Mouse (Mus musculus) liver, embryonic 14.5 days (tissue): ENCODE results near the gene Gba. TPM values are rescaled to one million over a fixed set of nuclear protein-coding genes. Genes with fewer than 3 reads are reported as not detected.

Experiments
- ATAC-seq: fragments of 200-750 bp; cut with Nextera tagmentation; 2 replicates; pipeline ENCODE4 v1.8.0; 2017; ENCODE audit warnings: moderate number of reproducible peaks, mild to moderate bottlenecking, moderate library complexity; ENCODE audit not compliant: insufficient read depth
- DNase-seq, 3 experiments: peaks; one replicate each; pipeline ENCODE4 v3.0.0-alpha.2; 2012 to 2013; ENCODE audit warnings: low read depth in 3 of 3, low spot score in 3 of 3
- H3K27ac ChIP-seq: fragments of 300-500 bp; sonication (generic); 2 replicates; pipeline ENCODE4 v1.5.1; 2014; ENCODE audit warnings: moderate library complexity, mild to moderate bottlenecking, control low read depth, inconsistent platforms
- H3K27me3 ChIP-seq: fragments of 300-500 bp; sonication (generic); 2 replicates; pipeline ENCODE4 v1.6.1; 2014; ENCODE audit warnings: mild to moderate bottlenecking, low read length, moderate library complexity; ENCODE audit not compliant: control insufficient read depth, insufficient read depth
- H3K36me3 ChIP-seq: fragments of 300-500 bp; sonication (generic); replicated peaks from 2 replicates; pipeline ENCODE4 v1.6.1; 2014; ENCODE audit warnings: low read depth; ENCODE audit not compliant: control insufficient read depth, insufficient read depth
- H3K4me1 ChIP-seq, 2 experiments: fragments of 200-500 bp in 1 of 2; fragments of 300-500 bp in 1 of 2; sonication (generic) in 1 of 2; replicated peaks; 2 replicates each; pipeline ENCODE4 v1.6.1; 2012 to 2014; ENCODE audit warnings: antibody characterized with exemption in 1 of 2, inconsistent platforms in 1 of 2, low read length in 1 of 2; ENCODE audit not compliant: control insufficient read depth in 2 of 2, insufficient read depth in 2 of 2
- H3K4me2 ChIP-seq: fragments of 300-500 bp; sonication (generic); 2 replicates; pipeline ENCODE4 v1.6.1; 2014; ENCODE audit warnings: low read depth, mild to moderate bottlenecking, control low read depth, moderate library complexity
- H3K4me3 ChIP-seq, 2 experiments: fragments of 200-500 bp in 1 of 2; fragments of 300-500 bp in 1 of 2; sonication (generic) in 1 of 2; 2 replicates each; pipeline ENCODE4 v1.5.1; 2012 to 2014; ENCODE audit warnings: low read depth in 2 of 2, low read length in 2 of 2, mild to moderate bottlenecking in 2 of 2, control low read depth in 1 of 2, inconsistent platforms in 1 of 2, moderate library complexity in 1 of 2; ENCODE audit not compliant: insufficient read depth in 1 of 2
- H3K9ac ChIP-seq: fragments of 300-500 bp; sonication (generic); replicated peaks from 2 replicates; pipeline ENCODE4 v1.6.1; 2014; ENCODE audit warnings: mild to moderate bottlenecking, control low read depth, moderate library complexity
- H3K9me3 ChIP-seq: fragments of 300-500 bp; sonication (generic); 2 replicates; pipeline ENCODE4 v1.6.1; 2016; ENCODE audit warnings: low read length, mixed read lengths; ENCODE audit not compliant: control insufficient read depth
- CTCF ChIP-seq: IDR thresholded peaks from 2 replicates; pipeline ENCODE4 v1.5.1; 2016; ENCODE audit warnings: antibody characterized with exemption, low read depth, control low read depth
- EP300 ChIP-seq: IDR thresholded peaks from 2 replicates; pipeline ENCODE4 v1.6.1; 2016; ENCODE audit warnings: antibody characterized with exemption, low read depth
- WGBS: fragments of 180-500 bp; shearing (Covaris S2); extraction: QIAGEN DNeasy Blood & Tissue Kit; methylation state at CpG from one replicate; pipeline ENCODE4 v1.1.7; 2014; ENCODE audit not compliant: insufficient replicate concordance; 5-methylcytosine and 5-hydroxymethylcytosine counted together
- polyA plus RNA-seq, 2 experiments: library from polyadenylated mRNA; depleted of rRNA in 1 of 2; stranded (reverse) in 1 of 2; unstranded in 1 of 2; fragments of >200 nt; fragmentation: Nextera tagmentation in 1 of 2; extraction: Ambion mirVana in 1 of 2; gene quantifications; 2 replicates each; pipeline versions ENCODE4 v1.2.1 to v1.2.3; 2012 to 2014

The Gba gene
- polyA plus RNA-seq, 2 experiments, result 16.5 to 21.2 TPM

GRCm38 (mm10) chr3:89182531-89183057 is 20.1 kb upstream of the Gba start:
- peak overlapping the region; percentile 20; the same call in 1 of the 2 replicates for H3K27ac ChIP-seq
- peak overlapping the region in 1 of 2 experiments; percentile 44; a peak in 2 of 4 replicates for H3K4me3 ChIP-seq
- TF ChIP-seq CTCF (no peak), EP300 (no peak)
- H3K27me3 ChIP-seq, result no peaks in the 10 kb centered on the region
- peaks cover 12 to 15% of the 10 kb centered on the region in 2 experiments for H3K4me1 ChIP-seq
- no peaks in the 10 kb centered on the region for H3K9me3 ChIP-seq
- no peak for DNase-seq
- H3K9ac ChIP-seq, result no peak overlapping the region
- peak overlapping the region; percentile 63 for H3K4me2 ChIP-seq
- no peak for ATAC-seq
- H3K36me3 ChIP-seq, result peaks cover 19% of the 10 kb centered on the region
- 24% methylated on average over 7 of the region's 7 CpGs for WGBS

GRCm38 (mm10) chr3:89183058-89183958 is 19.4 kb upstream of the Gba start, which contains the start of gene Fam189b:
TSS of gene Fam189b (plus strand) at chr3:89183143.
- 19% methylated on average over 39 of the region's 39 CpGs for WGBS
- ATAC-seq (peak; percentile 88), DNase-seq (peak; percentile 49 to 62 (median 53))
- H3K4me2 ChIP-seq, result peak within 1 kb of the TSS; percentile 63
- H3K9me3 ChIP-seq, result no peaks in the 10 kb centered on the region
- peak within 1 kb of the TSS; percentile 44 to 68 for H3K4me3 ChIP-seq
- peaks cover 10 to 13% of the 10 kb centered on the region in 2 experiments for H3K4me1 ChIP-seq
- H3K27me3 ChIP-seq, result no peaks in the 10 kb centered on the region
- peak within 1 kb of the TSS; percentile 3 for H3K9ac ChIP-seq
- peak within 1 kb of the TSS; percentile 20; the same call in 1 of the 2 replicates for H3K27ac ChIP-seq
- H3K36me3 ChIP-seq, result peaks cover 19% of the 10 kb centered on the region
- TF ChIP-seq EP300, result no peak
- 0 out of 2 replicates have a peak, but pooled peaks have one; percentile 9 for TF ChIP-seq CTCF

- Histone ChIP-seq H3K9ac (no peak overlapping the region), H3K27ac (no peak overlapping the region), H3K36me3 (peaks cover 19% of the 10 kb centered on the region), H3K4me1 (peaks cover 6 to 7% of the 10 kb centered on the region in 2 experiments; a peak in 2 of 4 replicates), H3K4me2 (peak overlapping the region; percentile 63), H3K27me3 (no peaks in the 10 kb centered on the region), H3K4me3 (no peak overlapping the region), H3K9me3 (no peaks in the 10 kb centered on the region)
- TF ChIP-seq EP300 (no peak), CTCF (no peak)
- no peak for ATAC-seq
- DNase-seq, result no peak
- 73% methylated on average over 6 of the region's 6 CpGs for WGBS
Observed at GRCm38 (mm10) chr3:89183959-89184315, 18.8 kb upstream of the Gba start.

GRCm38 (mm10) chr3:89187197-89187596 is 15.5 kb upstream of the Gba start:
- H3K9ac ChIP-seq, result no peak overlapping the region
- ATAC-seq (no peak), DNase-seq (no peak)
- H3K4me2 ChIP-seq, result no peak overlapping the region
- H3K36me3 ChIP-seq, result peaks cover 4% of the 10 kb centered on the region
- peaks cover 6% of the 10 kb centered on the region in 2 experiments; a peak in 2 of 4 replicates for H3K4me1 ChIP-seq
- no peak overlapping the region for H3K4me3 ChIP-seq
- H3K27ac ChIP-seq, result no peak overlapping the region
- 48% methylated on average over 23 of the region's 23 CpGs for WGBS
- H3K9me3 ChIP-seq, result no peaks in the 10 kb centered on the region
- TF ChIP-seq EP300 (no peak), CTCF (no peak)
- H3K27me3 ChIP-seq, result no peaks in the 10 kb centered on the region
